Mouse (Mus musculus) CH12.LX (cell line): ENCODE results near the gene Cacng8.

Experiments used
- CTCF ChIP-seq, 2 experiments: IDR thresholded peaks in 1 of 2; conservative IDR thresholded peaks in 1 of 2; 2 replicates each; pipeline ENCODE4 v1.5.1; 2011 to 2012; ENCODE audit warnings: low read depth in 2 of 2, low read length in 2 of 2, improper control_type of control experiment in 1 of 2, inconsistent platforms in 1 of 2, mild to moderate bottlenecking in 1 of 2, moderate library complexity in 1 of 2
- HCFC1 ChIP-seq: IDR thresholded peaks from 2 replicates; pipeline ENCODE4 v1.6.1; 2012; ENCODE audit warnings: low read depth, mild to moderate bottlenecking, inconsistent platforms, low read length, improper control_type of control experiment
- POLR2A ChIP-seq: IDR thresholded peaks from 2 replicates; pipeline ENCODE4 v1.6.1; 2011; ENCODE audit warnings: low read depth, mild to moderate bottlenecking, improper control_type of control experiment, low read length
- RAD21 ChIP-seq: IDR thresholded peaks from 2 replicates; pipeline ENCODE4 v1.6.1; 2011; ENCODE audit warnings: low read depth, mild to moderate bottlenecking, low read length, improper control_type of control experiment, moderate library complexity
- RCOR1 ChIP-seq: conservative IDR thresholded peaks from 2 replicates; pipeline ENCODE4 v1.6.1; 2012; ENCODE audit warnings: low read depth, mild to moderate bottlenecking, inconsistent platforms, low read length, improper control_type of control experiment
- SIN3A ChIP-seq: IDR thresholded peaks from 2 replicates; pipeline ENCODE4 v1.6.1; 2012; ENCODE audit warnings: low read length, improper control_type of control experiment, inconsistent platforms
- ZMIZ1 ChIP-seq: IDR thresholded peaks from 2 replicates; pipeline ENCODE4 v1.6.1; 2012; ENCODE audit warnings: low read depth, mild to moderate bottlenecking, inconsistent platforms, low read length, improper control_type of control experiment

DNA sequence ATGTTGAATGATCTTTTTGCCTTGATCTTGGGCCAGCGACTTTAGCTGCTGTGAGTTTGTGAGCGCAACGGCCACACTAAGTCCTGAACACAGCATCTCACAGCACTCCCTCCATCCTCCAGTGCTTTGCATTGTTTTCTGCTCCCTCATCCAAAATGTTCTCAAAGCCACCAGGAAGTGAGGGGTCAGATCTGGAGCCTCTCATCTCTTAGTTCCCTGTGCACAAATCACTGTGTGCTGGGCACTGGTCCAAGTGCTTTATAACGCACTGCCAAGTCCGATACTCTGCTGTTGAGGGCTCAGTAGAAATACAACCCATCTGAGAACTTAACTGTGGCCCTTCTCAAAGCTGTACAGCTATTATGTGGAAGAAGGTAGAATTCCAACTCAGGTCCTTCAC, 47.5 kb downstream of the Cacng8 start:
- TF ChIP-seq CTCF (conservative IDR thresholded peaks at IDR 0.05 in 1 of 2, IDR thresholded peaks at IDR 0.05 in 1 of 2; ENCODE audit: low read depth in 2 of 2, low read length in 2 of 2) (no peak), POLR2A (no peak), SIN3A (no peak), HCFC1 (no peak), RAD21 (no peak), RCOR1 (no peak), ZMIZ1 (no peak)
